Mouse (Mus musculus) embryonic facial prominence, embryonic 10.5 days (tissue): ENCODE results near the gene Adam11. TPM values are rescaled to one million over a fixed set of nuclear protein-coding genes. Genes with fewer than 3 reads are reported as not detected.

Experiments
- DNase-seq: peaks from one replicate; pipeline ENCODE4 v3.0.0-alpha.2; 2017; ENCODE audit warnings: low spot score
- H3K27ac ChIP-seq: fragments of 300-500 bp; sonication (generic); replicated peaks from 2 replicates; pipeline ENCODE4 v1.5.1; 2016; ENCODE audit warnings: mild to moderate bottlenecking
- H3K27me3 ChIP-seq: fragments of 300-500 bp; sonication (generic); replicated peaks from 2 replicates; pipeline ENCODE4 v1.6.1; 2016; ENCODE audit warnings: low read depth, mild to moderate bottlenecking; ENCODE audit not compliant: poor library complexity, severe bottlenecking
- H3K36me3 ChIP-seq: fragments of 300-500 bp; sonication (generic); replicated peaks from 2 replicates; pipeline ENCODE4 v1.6.1; 2016; ENCODE audit warnings: mild to moderate bottlenecking, moderate library complexity
- H3K4me1 ChIP-seq: fragments of 300-500 bp; sonication (generic); 2 replicates; pipeline ENCODE4 v1.6.1; 2016
- H3K4me3 ChIP-seq: fragments of 300-500 bp; sonication (generic); 2 replicates; pipeline ENCODE4 v1.5.1; 2016; ENCODE audit warnings: mild to moderate bottlenecking, moderate library complexity
- H3K9me3 ChIP-seq: fragments of 300-500 bp; sonication (generic); 2 replicates; pipeline ENCODE4 v1.6.1; 2016; ENCODE audit warnings: mild to moderate bottlenecking
- WGBS: fragments of 180-500 bp; shearing (Covaris S2); methylation state at CpG from one replicate; pipeline ENCODE4 v1.1.7; 2016; 5-methylcytosine and 5-hydroxymethylcytosine counted together
- polyA plus RNA-seq: library from polyadenylated mRNA; unstranded; fragments of >200 nt; fragmentation: Nextera tagmentation; extraction: Ambion mirVana; gene quantifications from 2 replicates; pipeline ENCODE4 v1.2.1, GENCODE M21; 2016

Gene Adam11
- polyA plus RNA-seq, 1 experiment from 2014 or later, result 21.0 TPM

- Histone ChIP-seq H3K27me3 (peaks cover 58% of the 10 kb centered on the region), H3K4me3 (no peak overlapping the region), H3K4me1 (peaks cover 29% of the 10 kb centered on the region), H3K36me3 (no peaks in the 10 kb centered on the region), H3K27ac (no peak overlapping the region), H3K9me3 (no peaks in the 10 kb centered on the region)
- WGBS, result 36% methylated on average over 11 of the region's 11 CpGs
- DNase-seq, result peak; percentile 45
Observed at GRCm38 (mm10) chr11:102740634-102741033, 20.6 kb upstream of the Adam11 start.

- peaks cover 29% of the 10 kb centered on the region for H3K4me1 ChIP-seq
- H3K36me3 ChIP-seq, result no peaks in the 10 kb centered on the region
- peaks cover 58% of the 10 kb centered on the region for H3K27me3 ChIP-seq
- DNase-seq, result peak; percentile 56
- H3K27ac ChIP-seq, result no peak overlapping the region
- WGBS, result 9% methylated on average over 22 of the region's 22 CpGs
- no peaks in the 10 kb centered on the region for H3K9me3 ChIP-seq
- peak overlapping the region; percentile 23; the same call in 1 of the 2 replicates for H3K4me3 ChIP-seq
Observed at GRCm38 (mm10) chr11:102741129-102741950, 19.9 kb upstream of the Adam11 start.

GRCm38 (mm10) chr11:102742066-102742465, 19.2 kb upstream of the Adam11 start:
- H3K4me1 ChIP-seq, result peaks cover 29% of the 10 kb centered on the region
- H3K9me3 ChIP-seq, result no peaks in the 10 kb centered on the region
- H3K4me3 ChIP-seq, result no peak overlapping the region
- H3K27me3 ChIP-seq, result peaks cover 58% of the 10 kb centered on the region
- no peak overlapping the region for H3K27ac ChIP-seq
- WGBS, result 54% methylated on average over 7 of the region's 7 CpGs
- no peaks in the 10 kb centered on the region for H3K36me3 ChIP-seq
- DNase-seq, result no peak

- WGBS, result 76% methylated on average over 5 of the region's 5 CpGs
- Histone ChIP-seq H3K4me3 (no peak overlapping the region), H3K27me3 (peaks cover 58% of the 10 kb centered on the region), H3K27ac (no peak overlapping the region), H3K36me3 (no peaks in the 10 kb centered on the region), H3K4me1 (peaks cover 29% of the 10 kb centered on the region), H3K9me3 (no peaks in the 10 kb centered on the region)
- no peak for DNase-seq
Observed at GRCm38 (mm10) chr11:102742843-102743242, 18.4 kb upstream of the Adam11 start.

- 89% methylated on average over 3 of the region's 3 CpGs for WGBS
- no peak for DNase-seq
- Histone ChIP-seq H3K27me3 (peaks cover 41% of the 10 kb centered on the region), H3K4me1 (peaks cover 25% of the 10 kb centered on the region), H3K36me3 (no peaks in the 10 kb centered on the region), H3K9me3 (no peaks in the 10 kb centered on the region), H3K27ac (no peak overlapping the region), H3K4me3 (no peak overlapping the region)
Observed at GRCm38 (mm10) chr11:102744746-102745145, 16.5 kb upstream of the Adam11 start.

- no peaks in the 10 kb centered on the region for H3K36me3 ChIP-seq
- H3K4me3 ChIP-seq, result no peak overlapping the region
- H3K27me3 ChIP-seq, result peaks cover 24% of the 10 kb centered on the region
- peaks cover 12% of the 10 kb centered on the region for H3K4me1 ChIP-seq
- H3K9me3 ChIP-seq, result no peaks in the 10 kb centered on the region
- DNase-seq, result no peak
- 62% methylated on average over 1 of the region's 1 CpGs for WGBS
- H3K27ac ChIP-seq, result no peak overlapping the region
Observed at GRCm38 (mm10) chr11:102747866-102748265, 13.4 kb upstream of the Adam11 start.

GRCm38 (mm10) chr11:102748381-102748780, 12.9 kb upstream of the Adam11 start:
- Histone ChIP-seq H3K4me3 (no peak overlapping the region), H3K27ac (no peak overlapping the region), H3K36me3 (no peaks in the 10 kb centered on the region), H3K27me3 (peaks cover 19% of the 10 kb centered on the region), H3K4me1 (peaks cover 17% of the 10 kb centered on the region), H3K9me3 (no peaks in the 10 kb centered on the region)
- 84% methylated on average over 4 of the region's 4 CpGs for WGBS
- no peak for DNase-seq

- H3K4me1 ChIP-seq, result peaks cover 31% of the 10 kb centered on the region
- H3K27ac ChIP-seq, result no peak overlapping the region
- no peaks in the 10 kb centered on the region for H3K9me3 ChIP-seq
- H3K4me3 ChIP-seq, result no peak overlapping the region
- DNase-seq, result no peak
- WGBS, result 79% methylated on average over 2 of the region's 2 CpGs
- peaks cover 18% of the 10 kb centered on the region for H3K27me3 ChIP-seq
- H3K36me3 ChIP-seq, result no peaks in the 10 kb centered on the region
Observed at GRCm38 (mm10) chr11:102749712-102750111, 11.5 kb upstream of the Adam11 start.

- Histone ChIP-seq H3K27ac (peak overlapping the region; percentile 60), H3K4me3 (no peak overlapping the region), H3K36me3 (no peaks in the 10 kb centered on the region), H3K27me3 (peaks cover 26% of the 10 kb centered on the region), H3K9me3 (no peaks in the 10 kb centered on the region), H3K4me1 (peaks cover 35% of the 10 kb centered on the region)
- no peak for DNase-seq
- 68% methylated on average over 13 of the region's 13 CpGs for WGBS
Observed at GRCm38 (mm10) chr11:102752896-102753590, 8.2 kb upstream of the Adam11 start.

GRCm38 (mm10) chr11:102753591-102754324, 7.5 kb upstream of the Adam11 start:
- 48% methylated on average over 18 of the region's 18 CpGs for WGBS
- Histone ChIP-seq H3K36me3 (no peaks in the 10 kb centered on the region), H3K4me3 (peak overlapping the region; percentile 30), H3K4me1 (peaks cover 35% of the 10 kb centered on the region), H3K27me3 (peaks cover 30% of the 10 kb centered on the region), H3K9me3 (no peaks in the 10 kb centered on the region), H3K27ac (peak overlapping the region; percentile 60)
- DNase-seq, result peak; percentile 48

GRCm38 (mm10) chr11:102754416-102754815, 6.8 kb upstream of the Adam11 start:
- Histone ChIP-seq H3K4me1 (peaks cover 35% of the 10 kb centered on the region), H3K36me3 (no peaks in the 10 kb centered on the region), H3K9me3 (no peaks in the 10 kb centered on the region), H3K4me3 (peak overlapping the region; percentile 30), H3K27me3 (peaks cover 36% of the 10 kb centered on the region), H3K27ac (peak overlapping the region; percentile 60)
- WGBS, result 58% methylated on average over 4 of the region's 4 CpGs
- DNase-seq, result no peak

GRCm38 (mm10) chr11:102755391-102755790, 5.8 kb upstream of the Adam11 start:
- H3K4me3 ChIP-seq, result no peak overlapping the region
- 83% methylated on average over 7 of the region's 7 CpGs for WGBS
- H3K9me3 ChIP-seq, result no peaks in the 10 kb centered on the region
- peaks cover 28% of the 10 kb centered on the region for H3K4me1 ChIP-seq
- H3K27ac ChIP-seq, result 0 out of 2 replicates have a peak overlapping the region, but pooled peaks have one; percentile 60
- peaks cover 46% of the 10 kb centered on the region for H3K27me3 ChIP-seq
- no peak for DNase-seq
- H3K36me3 ChIP-seq, result no peaks in the 10 kb centered on the region
